Mouse (Mus musculus): Measurements from ENCODE around the gene E130308A19Rik.

E130308A19Rik gene

GRCm38 (mm10) chr4:59625998-59626910 is at the start of gene E130308A19Rik:
E130308A19Rik (plus strand) TSS chr4:59626211.
- DNase-seq (ENCODE audit: low spot score) = peak; percentile 84

GRCm38 (mm10) chr4:59580495-59581281 is 45.3 kb upstream of the E130308A19Rik start:
- DNase-seq (ENCODE audit: low spot score) = peak; percentile 62

GRCm38 (mm10) chr4:59581314-59582185 is 44.5 kb upstream of the E130308A19Rik start, which contains the start of gene Hsdl2:
Hsdl2 (plus strand) TSS chr4:59581563.
- DNase-seq (ENCODE audit: low spot score) = peak; percentile 99

- no peak for DNase-seq (ENCODE audit: low spot score)
Measured at GRCm38 (mm10) chr4:59582186-59582585, 43.8 kb upstream of the E130308A19Rik start.

GRCm38 (mm10) chr4:59585097-59585496 is 40.9 kb upstream of the E130308A19Rik start:
- DNase-seq (ENCODE audit: low spot score) = no peak

GRCm38 (mm10) chr4:59587215-59587871 is 38.7 kb upstream of the E130308A19Rik start:
- DNase-seq (ENCODE audit: low spot score) = no peak

GRCm38 (mm10) chr4:59587872-59588226 is 38.2 kb upstream of the E130308A19Rik start:
- DNase-seq (ENCODE audit: low spot score) = no peak

- DNase-seq (ENCODE audit: low spot score) = no peak
Measured at GRCm38 (mm10) chr4:59594614-59595013, 31.4 kb upstream of the E130308A19Rik start.

GRCm38 (mm10) chr4:59596556-59596955 is 29.5 kb upstream of the E130308A19Rik start:
- no peak for DNase-seq (ENCODE audit: low spot score)

GRCm38 (mm10) chr4:59602704-59603103 is 23.3 kb upstream of the E130308A19Rik start:
- DNase-seq (ENCODE audit: low spot score) = no peak

- DNase-seq (ENCODE audit: low spot score) = no peak
Measured at GRCm38 (mm10) chr4:59604892-59605291, 21.1 kb upstream of the E130308A19Rik start.

- no peak for DNase-seq (ENCODE audit: low spot score)
Measured at GRCm38 (mm10) chr4:59605501-59605900, 20.5 kb upstream of the E130308A19Rik start.

- no peak for DNase-seq (ENCODE audit: low spot score)
Measured at GRCm38 (mm10) chr4:59610411-59610810, 15.6 kb upstream of the E130308A19Rik start.

- no peak for DNase-seq (ENCODE audit: low spot score)
Measured at GRCm38 (mm10) chr4:59614986-59615385, 11.0 kb upstream of the E130308A19Rik start.

GRCm38 (mm10) chr4:59619611-59620245 is 6.3 kb upstream of the E130308A19Rik start:
- no peak for DNase-seq (ENCODE audit: low spot score)

GRCm38 (mm10) chr4:59625676-59625997 is 374 bp upstream of the E130308A19Rik start:
- no peak for DNase-seq (ENCODE audit: low spot score)

GRCm38 (mm10) chr4:59628255-59628654 is 2.2 kb downstream of the E130308A19Rik start:
- no peak for DNase-seq (ENCODE audit: low spot score)

GRCm38 (mm10) chr4:59629076-59629874 is 3.3 kb downstream of the E130308A19Rik start:
- no peak for DNase-seq (ENCODE audit: low spot score)

GRCm38 (mm10) chr4:59630122-59630521 is 4.1 kb downstream of the E130308A19Rik start:
- DNase-seq (ENCODE audit: low spot score) = no peak

- no peak for DNase-seq (ENCODE audit: low spot score)
Measured at GRCm38 (mm10) chr4:59634532-59634931, 8.5 kb downstream of the E130308A19Rik start.
